Mouse (Mus musculus) liver, postnatal 0 days (tissue): ENCODE measurements around the gene Gpr83. TPM values are rescaled to one million over a fixed set of nuclear protein-coding genes. Genes with fewer than 3 reads are reported as not detected.

Experiments
- ATAC-seq: fragments of 200-750 bp; cut with Nextera tagmentation; 2 replicates; pipeline ENCODE4 v1.8.0; 2017; ENCODE audit warnings: mild to moderate bottlenecking, moderate library complexity
- DNase-seq: peaks from one replicate; pipeline ENCODE4 v3.0.0-alpha.2; 2016
- H3K27ac ChIP-seq: fragments of 300-500 bp; sonication (generic); 2 replicates; pipeline ENCODE4 v1.5.1; 2014; ENCODE audit warnings: antibody characterized with exemption, moderate library complexity, mild to moderate bottlenecking, low read depth
- H3K27me3 ChIP-seq: fragments of 300-500 bp; sonication (generic); 2 replicates; pipeline ENCODE4 v1.6.1; 2014; ENCODE audit warnings: low read length, control low read depth, mixed read lengths; ENCODE audit not compliant: insufficient read depth
- H3K36me3 ChIP-seq: fragments of 300-500 bp; sonication (generic); replicated peaks from 2 replicates; pipeline ENCODE4 v1.6.1; 2014; ENCODE audit warnings: mild to moderate bottlenecking, control low read depth, low read length, moderate library complexity, mixed read lengths; ENCODE audit not compliant: insufficient read depth
- H3K4me1 ChIP-seq: fragments of 300-500 bp; sonication (generic); 2 replicates; pipeline ENCODE4 v1.6.1; 2014; ENCODE audit warnings: antibody characterized with exemption, mild to moderate bottlenecking, control low read depth; ENCODE audit not compliant: insufficient read depth
- H3K4me2 ChIP-seq: fragments of 300-500 bp; sonication (generic); 2 replicates; pipeline ENCODE4 v1.6.1; 2014; ENCODE audit warnings: low read depth, mild to moderate bottlenecking, low read length, moderate library complexity, mixed read lengths
- H3K4me3 ChIP-seq: fragments of 300-500 bp; sonication (generic); 2 replicates; pipeline ENCODE4 v1.5.1; 2014; ENCODE audit warnings: low read depth, low read length
- H3K9ac ChIP-seq: fragments of 300-500 bp; sonication (generic); replicated peaks from 2 replicates; pipeline ENCODE4 v1.6.1; 2014; ENCODE audit warnings: mild to moderate bottlenecking, moderate library complexity
- H3K9me3 ChIP-seq: fragments of 300-500 bp; sonication (generic); 2 replicates; pipeline ENCODE4 v1.6.1; 2016; ENCODE audit warnings: mild to moderate bottlenecking, control low read depth, low read length, mixed read lengths
- CTCF ChIP-seq: sonication (generic); IDR thresholded peaks from 2 replicates; pipeline ENCODE4 v1.5.1; 2016; ENCODE audit warnings: antibody characterized with exemption, low read depth
- EP300 ChIP-seq: IDR thresholded peaks from 2 replicates; pipeline ENCODE4 v1.6.1; 2016; ENCODE audit warnings: antibody characterized with exemption, low read depth, mild to moderate bottlenecking
- WGBS: fragments of 180-500 bp; shearing (Covaris S2); extraction: QIAGEN DNeasy Blood & Tissue Kit; methylation state at CpG from one replicate; pipeline ENCODE4 v1.1.7; 2014; ENCODE audit not compliant: insufficient replicate concordance; 5-methylcytosine and 5-hydroxymethylcytosine counted together
- polyA plus RNA-seq: library from polyadenylated mRNA; unstranded; fragments of >200 nt; fragmentation: Nextera tagmentation; extraction: Ambion mirVana; gene quantifications from 2 replicates; pipeline ENCODE4 v1.2.1, GENCODE M21; 2015

Gpr83 gene
- polyA plus RNA-seq, 1 experiment from 2014 or later = not detected

DNA sequence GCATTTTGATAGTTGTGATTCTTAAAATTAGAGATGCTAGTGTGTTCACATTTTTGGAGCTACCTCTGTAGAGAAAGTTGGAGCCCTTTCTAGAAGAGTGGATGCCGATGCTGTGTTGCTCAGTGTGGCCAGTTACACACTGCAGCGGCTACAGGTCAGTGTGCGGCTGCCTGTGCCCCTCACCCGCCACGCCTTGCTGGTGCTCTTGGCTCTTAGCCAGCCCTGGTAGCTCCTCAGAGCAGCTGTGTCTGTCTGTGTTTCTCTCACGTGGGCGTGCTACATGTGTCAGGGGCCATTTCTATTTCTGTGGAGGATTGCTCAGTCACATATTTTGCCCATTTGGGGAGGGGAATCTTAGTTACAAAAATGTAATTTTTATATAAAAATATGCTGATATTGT is 20.5 kb upstream of the Gpr83 start:
- H3K4me2 ChIP-seq = no peak overlapping the region
- no peak for ATAC-seq
- H3K9me3 ChIP-seq = no peaks in the 10 kb centered on the region
- no peak overlapping the region for H3K4me3 ChIP-seq
- peaks cover 13% of the 10 kb centered on the region; the same call in 1 of the 2 replicates for H3K36me3 ChIP-seq
- no peak for TF ChIP-seq CTCF
- TF ChIP-seq EP300 = no peak
- WGBS = 64% methylated on average over 7 of the region's 7 CpGs
- H3K4me1 ChIP-seq = peaks cover 3% of the 10 kb centered on the region
- no peak overlapping the region for H3K27ac ChIP-seq
- H3K27me3 ChIP-seq = no peaks in the 10 kb centered on the region
- no peak overlapping the region for H3K9ac ChIP-seq
- peak; percentile 31 for DNase-seq

DNA sequence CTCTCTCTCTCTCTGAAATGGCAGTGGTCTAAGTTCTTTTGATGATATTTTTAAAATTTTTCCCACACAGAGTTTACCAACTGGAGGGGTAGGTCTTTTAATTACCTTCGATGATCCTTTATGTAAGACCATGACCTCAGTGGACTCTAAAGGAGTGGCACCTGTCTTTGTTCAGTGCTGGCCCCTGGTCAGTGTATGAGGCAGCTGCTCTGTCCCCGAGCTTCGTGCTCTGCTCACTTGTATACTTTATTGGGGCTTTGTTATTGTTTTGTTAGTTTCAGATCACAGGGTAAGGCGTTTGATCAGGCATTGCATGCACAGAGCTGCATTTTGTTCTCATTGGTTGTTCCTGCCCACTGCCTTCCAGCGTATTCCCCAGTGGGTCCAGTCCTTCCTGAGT is 20.0 kb upstream of the Gpr83 start:
- H3K4me3 ChIP-seq = no peak overlapping the region

GRCm38 (mm10) chr9:14841878-14842761 is 17.9 kb upstream of the Gpr83 start:
- no peak overlapping the region for H3K9ac ChIP-seq
- no peak for DNase-seq
- no peak overlapping the region for H3K4me2 ChIP-seq
- H3K36me3 ChIP-seq = 0 out of 2 replicates have a peak, but pooled peaks cover 3% of the 10 kb centered on the region
- 78% methylated on average over 10 of the region's 10 CpGs for WGBS
- peak; percentile 35 for ATAC-seq
- H3K27me3 ChIP-seq = no peaks in the 10 kb centered on the region
- no peak overlapping the region for H3K27ac ChIP-seq
- H3K9me3 ChIP-seq = no peaks in the 10 kb centered on the region
- no peak overlapping the region for H3K4me3 ChIP-seq
- TF ChIP-seq CTCF (no peak), EP300 (no peak)
- no peaks in the 10 kb centered on the region for H3K4me1 ChIP-seq

More for the DNA sequence above, 20.0 kb upstream of the Gpr83 start:
- Histone ChIP-seq H3K4me2 (no peak overlapping the region), H3K27me3 (no peaks in the 10 kb centered on the region), H3K27ac (no peak overlapping the region), H3K4me1 (peaks cover 3% of the 10 kb centered on the region), H3K9ac (no peak overlapping the region), H3K9me3 (no peaks in the 10 kb centered on the region), H3K36me3 (peaks cover 9% of the 10 kb centered on the region; the same call in 1 of the 2 replicates)
- TF ChIP-seq CTCF (no peak), EP300 (no peak)
- DNase-seq (no peak), ATAC-seq (no peak)
- 73% methylated on average over 5 of the region's 5 CpGs for WGBS

DNA sequence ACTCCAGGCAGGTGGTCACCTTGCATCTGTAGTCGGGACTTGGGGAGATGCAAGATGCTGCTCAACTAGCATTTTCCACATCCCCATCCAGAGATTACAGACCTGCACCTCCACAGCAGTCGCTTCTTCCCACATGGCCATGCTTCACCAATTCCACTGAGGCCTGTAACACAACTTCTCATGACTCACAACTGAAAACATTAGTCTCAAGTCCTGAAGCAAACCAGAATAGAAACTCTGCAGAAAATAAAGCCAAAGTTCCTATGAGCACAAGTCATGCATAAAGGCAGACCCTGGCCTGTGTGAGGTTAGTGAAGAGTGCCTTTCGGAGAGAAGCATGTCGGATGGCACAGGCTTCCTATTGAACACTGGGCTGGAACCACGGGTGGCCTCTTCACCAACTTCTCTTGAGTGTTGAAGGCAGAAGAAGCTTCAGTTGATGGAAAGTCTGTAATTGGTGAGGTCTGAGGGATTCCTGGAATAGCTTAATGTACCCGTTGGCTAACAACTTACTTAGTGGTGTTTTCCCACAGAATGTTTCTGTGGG is 16.6 kb upstream of the Gpr83 start:
- no peak for DNase-seq
- no peaks in the 10 kb centered on the region for H3K4me1 ChIP-seq

GRCm38 (mm10) chr9:14843901-14844300 is 16.1 kb upstream of the Gpr83 start:
- no peak overlapping the region for H3K9ac ChIP-seq
- TF ChIP-seq EP300 = no peak
- H3K27me3 ChIP-seq = no peaks in the 10 kb centered on the region
- no peaks in the 10 kb centered on the region for H3K36me3 ChIP-seq
- ATAC-seq (no peak), DNase-seq (no peak)
- no peak overlapping the region for H3K4me2 ChIP-seq
- H3K4me1 ChIP-seq = no peaks in the 10 kb centered on the region
- no peak overlapping the region for H3K4me3 ChIP-seq
- no peak overlapping the region for H3K27ac ChIP-seq
- H3K9me3 ChIP-seq = no peaks in the 10 kb centered on the region
- WGBS = 84% methylated on average over 3 of the region's 3 CpGs

More for the DNA sequence above, 16.6 kb upstream of the Gpr83 start:
- H3K27me3 ChIP-seq = no peaks in the 10 kb centered on the region
- no peak for ATAC-seq
- H3K9me3 ChIP-seq = no peaks in the 10 kb centered on the region
- no peak overlapping the region for H3K4me3 ChIP-seq
- no peak overlapping the region for H3K9ac ChIP-seq
- no peak for TF ChIP-seq EP300
- no peaks in the 10 kb centered on the region for H3K36me3 ChIP-seq
- H3K4me2 ChIP-seq = no peak overlapping the region
- no peak overlapping the region for H3K27ac ChIP-seq
- 83% methylated on average over 6 of the region's 6 CpGs for WGBS

GRCm38 (mm10) chr9:14846428-14846827 is 13.6 kb upstream of the Gpr83 start:
- H3K27ac ChIP-seq = no peak overlapping the region
- peak; percentile 66 for TF ChIP-seq CTCF
- no peak for TF ChIP-seq EP300
- H3K4me1 ChIP-seq = no peaks in the 10 kb centered on the region
- WGBS = 52% methylated on average over 5 of the region's 5 CpGs
- H3K4me2 ChIP-seq = no peak overlapping the region
- H3K27me3 ChIP-seq = no peaks in the 10 kb centered on the region
- ATAC-seq (no peak), DNase-seq (no peak)
- no peak overlapping the region for H3K4me3 ChIP-seq
- no peak overlapping the region for H3K9ac ChIP-seq
- H3K36me3 ChIP-seq = no peaks in the 10 kb centered on the region
- no peaks in the 10 kb centered on the region for H3K9me3 ChIP-seq
